Mouse (Mus musculus) E14TG2a.4 (cell line): ENCODE measurements around the gene Atp2b1.

Experiments used
- H3K27me3 ChIP-seq: 2 replicates; pipeline ENCODE4 v1.6.1; 2014; ENCODE audit warnings: low read length, control low read depth; ENCODE audit not compliant: insufficient read depth
- H3K36me3 ChIP-seq: 2 replicates; pipeline ENCODE4 v1.6.1; 2014; ENCODE audit warnings: low read length, control low read depth; ENCODE audit not compliant: insufficient read depth
- H3K4me1 ChIP-seq: replicated peaks from 2 replicates; pipeline ENCODE4 v1.6.1; 2014; ENCODE audit warnings: low read depth, low read length, control low read depth
- H3K4me3 ChIP-seq: replicated peaks from 2 replicates; pipeline ENCODE4 v1.5.1; 2014; ENCODE audit warnings: mild to moderate bottlenecking, low read length
- H3K9me3 ChIP-seq: 2 replicates; pipeline ENCODE4 v1.6.1; 2014; ENCODE audit warnings: low read length, control low read depth
- CTCF ChIP-seq: conservative IDR thresholded peaks from 2 replicates; pipeline ENCODE4 v1.5.1; 2014; ENCODE audit warnings: low read length
- NANOG ChIP-seq: IDR thresholded peaks from 2 replicates; pipeline ENCODE4 v1.6.1; 2014; ENCODE audit warnings: borderline replicate concordance, low read length, mixed read lengths
- POU5F1 ChIP-seq: IDR thresholded peaks from 2 replicates; pipeline ENCODE4 v1.6.1; 2014; ENCODE audit warnings: low read length, borderline replicate concordance

The Atp2b1 gene

GRCm38 (mm10) chr10:98960911-98961310 is 46.7 kb downstream of the Atp2b1 start:
- no peak overlapping the region for H3K4me3 ChIP-seq
- H3K27me3 ChIP-seq = no peaks in the 10 kb centered on the region
- no peaks in the 10 kb centered on the region for H3K36me3 ChIP-seq
- H3K4me1 ChIP-seq = peaks cover 21% of the 10 kb centered on the region
- no peaks in the 10 kb centered on the region for H3K9me3 ChIP-seq
- TF ChIP-seq CTCF (no peak), NANOG (no peak), POU5F1 (no peak)

GRCm38 (mm10) chr10:98962092-98962491 is 47.9 kb downstream of the Atp2b1 start:
- H3K36me3 ChIP-seq = no peaks in the 10 kb centered on the region
- no peaks in the 10 kb centered on the region for H3K27me3 ChIP-seq
- H3K4me3 ChIP-seq = no peak overlapping the region
- H3K4me1 ChIP-seq = peaks cover 17% of the 10 kb centered on the region
- TF ChIP-seq CTCF = no peak
- no peaks in the 10 kb centered on the region for H3K9me3 ChIP-seq

- Histone ChIP-seq H3K27me3 (no peaks in the 10 kb centered on the region), H3K36me3 (peaks cover 15% of the 10 kb centered on the region), H3K9me3 (no peaks in the 10 kb centered on the region), H3K4me1 (peaks cover 21% of the 10 kb centered on the region), H3K4me3 (no peak overlapping the region)
- TF ChIP-seq POU5F1 (no peak), NANOG (no peak), CTCF (no peak)
Measured at GRCm38 (mm10) chr10:98966407-98967215, 52.4 kb downstream of the Atp2b1 start.

GRCm38 (mm10) chr10:98967240-98967891 is 53.2 kb downstream of the Atp2b1 start:
- no peaks in the 10 kb centered on the region for H3K27me3 ChIP-seq
- no peaks in the 10 kb centered on the region for H3K9me3 ChIP-seq
- TF ChIP-seq CTCF = no peak
- no peak for TF ChIP-seq POU5F1
- TF ChIP-seq NANOG = no peak; the same call in 1 of the 2 replicates
- H3K36me3 ChIP-seq = peaks cover 15% of the 10 kb centered on the region
- no peak overlapping the region for H3K4me3 ChIP-seq
- peaks cover 15% of the 10 kb centered on the region for H3K4me1 ChIP-seq

GRCm38 (mm10) chr10:98970917-98971316 is 56.7 kb downstream of the Atp2b1 start:
- no peak overlapping the region for H3K4me3 ChIP-seq
- no peak for TF ChIP-seq NANOG
- no peak for TF ChIP-seq POU5F1
- TF ChIP-seq CTCF = no peak
- no peaks in the 10 kb centered on the region for H3K27me3 ChIP-seq
- H3K4me1 ChIP-seq = peaks cover 13% of the 10 kb centered on the region
- no peaks in the 10 kb centered on the region for H3K9me3 ChIP-seq
- H3K36me3 ChIP-seq = peaks cover 15% of the 10 kb centered on the region

GRCm38 (mm10) chr10:98972359-98972758 is 58.2 kb downstream of the Atp2b1 start:
- TF ChIP-seq CTCF = no peak
- no peak for TF ChIP-seq NANOG
- no peak for TF ChIP-seq POU5F1
- no peaks in the 10 kb centered on the region for H3K9me3 ChIP-seq
- no peaks in the 10 kb centered on the region for H3K27me3 ChIP-seq
- peaks cover 15% of the 10 kb centered on the region for H3K36me3 ChIP-seq
- peaks cover 14% of the 10 kb centered on the region for H3K4me1 ChIP-seq
- H3K4me3 ChIP-seq = no peak overlapping the region

GRCm38 (mm10) chr10:98972912-98973605 is 58.9 kb downstream of the Atp2b1 start:
- no peak overlapping the region for H3K4me3 ChIP-seq
- no peaks in the 10 kb centered on the region for H3K9me3 ChIP-seq
- no peaks in the 10 kb centered on the region for H3K27me3 ChIP-seq
- H3K36me3 ChIP-seq = peaks cover 15% of the 10 kb centered on the region
- H3K4me1 ChIP-seq = peaks cover 11% of the 10 kb centered on the region
- TF ChIP-seq POU5F1 (no peak), NANOG (no peak), CTCF (no peak)

GRCm38 (mm10) chr10:98974645-98975044 is 60.4 kb downstream of the Atp2b1 start:
- TF ChIP-seq POU5F1 (no peak), NANOG (no peak)
- no peaks in the 10 kb centered on the region for H3K9me3 ChIP-seq
- peaks cover 11% of the 10 kb centered on the region for H3K4me1 ChIP-seq
- no peaks in the 10 kb centered on the region for H3K27me3 ChIP-seq
- no peak overlapping the region for H3K4me3 ChIP-seq
- H3K36me3 ChIP-seq = 0 out of 2 replicates have a peak, but pooled peaks cover 9% of the 10 kb centered on the region

GRCm38 (mm10) chr10:98975611-98976010 is 61.4 kb downstream of the Atp2b1 start:
- no peaks in the 10 kb centered on the region for H3K27me3 ChIP-seq
- no peak for TF ChIP-seq NANOG
- no peak for TF ChIP-seq POU5F1
- no peak for TF ChIP-seq CTCF
- H3K4me1 ChIP-seq = peaks cover 11% of the 10 kb centered on the region
- peaks cover 2% of the 10 kb centered on the region; the same call in 1 of the 2 replicates for H3K36me3 ChIP-seq
- no peak overlapping the region for H3K4me3 ChIP-seq
- H3K9me3 ChIP-seq = no peaks in the 10 kb centered on the region
